Mouse (Mus musculus): Measurements from ENCODE around the gene Zic2.

The Zic2 gene

DNA sequence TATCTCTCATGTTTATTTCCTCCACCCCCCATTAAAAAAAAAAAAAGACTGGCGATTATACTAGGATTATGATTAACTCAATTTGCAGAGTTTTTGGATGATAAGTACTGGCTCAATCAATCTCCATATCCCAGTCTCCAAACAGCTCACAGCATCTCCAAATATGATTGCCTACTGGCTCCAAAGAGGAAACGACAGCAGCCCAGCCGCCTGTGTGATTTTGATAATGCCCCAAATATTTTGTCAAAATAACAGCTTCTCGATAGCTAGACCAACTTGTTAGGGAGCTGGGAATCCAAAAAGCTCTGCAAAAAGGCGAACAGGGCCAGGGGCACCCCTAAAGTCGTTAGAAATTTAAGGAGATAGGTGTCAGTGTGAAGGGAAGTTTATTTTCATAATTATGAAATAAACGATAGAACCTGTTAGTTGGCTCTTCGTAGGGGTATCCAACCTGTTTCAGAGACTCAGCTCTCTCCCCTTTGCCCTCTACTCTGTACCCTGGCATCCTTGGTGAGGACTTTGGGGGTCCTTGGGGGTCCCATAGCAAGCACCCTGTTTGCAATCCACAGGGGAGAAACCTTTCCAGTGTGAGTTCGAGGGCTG lies 2.8 kb downstream of the Zic2 start:
- DNase-seq = no peak

DNA sequence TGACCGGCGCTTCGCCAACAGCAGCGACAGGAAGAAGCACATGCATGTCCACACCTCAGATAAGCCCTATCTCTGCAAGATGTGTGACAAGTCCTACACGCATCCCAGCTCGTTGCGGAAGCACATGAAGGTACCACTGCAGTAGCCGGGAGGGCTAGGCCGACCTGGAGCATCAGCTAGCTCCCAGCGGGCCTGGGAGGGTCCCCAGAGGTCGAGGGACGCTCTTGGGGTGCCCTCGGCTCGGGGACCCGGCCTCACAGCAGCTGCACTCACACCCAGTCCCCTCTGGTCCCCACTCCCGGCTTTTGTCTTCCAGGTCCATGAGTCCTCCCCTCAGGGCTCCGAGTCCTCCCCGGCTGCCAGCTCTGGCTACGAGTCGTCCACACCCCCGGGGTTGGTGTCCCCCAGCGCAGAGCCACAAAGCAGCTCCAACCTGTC lies 3.4 kb downstream of the Zic2 start:
- DNase-seq = no peak

DNA sequence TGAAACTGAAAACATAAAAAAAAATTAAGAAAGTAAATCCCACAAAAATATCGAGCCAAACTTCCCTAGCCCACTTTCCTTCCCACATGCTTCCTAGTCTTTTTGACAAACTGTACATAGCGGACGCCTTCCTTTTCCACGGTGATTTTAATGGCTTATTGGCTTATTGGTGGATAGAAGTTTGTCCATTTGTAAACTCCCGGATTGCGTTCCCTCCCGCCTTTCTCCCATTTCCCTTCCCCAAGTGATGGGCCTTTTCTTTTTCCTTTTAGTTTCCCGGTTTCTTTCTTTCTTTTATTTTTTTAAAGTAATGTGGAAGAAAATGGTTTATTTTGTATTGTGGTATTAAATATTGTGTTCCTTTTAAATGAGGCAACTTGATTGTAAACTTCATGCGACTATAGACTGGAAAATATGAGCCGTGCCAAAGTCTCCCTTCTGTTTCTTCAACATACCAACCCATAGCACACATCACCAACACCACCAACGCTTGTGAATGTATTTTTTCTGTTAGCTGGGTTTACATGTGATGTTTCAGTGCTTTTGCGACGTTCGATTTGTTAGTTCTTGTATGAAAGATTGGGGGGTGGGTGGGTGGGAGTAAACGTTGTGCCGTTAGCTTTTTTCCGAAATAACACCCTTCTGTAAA lies 4.3 kb downstream of the Zic2 start:
- no peak for DNase-seq

DNA sequence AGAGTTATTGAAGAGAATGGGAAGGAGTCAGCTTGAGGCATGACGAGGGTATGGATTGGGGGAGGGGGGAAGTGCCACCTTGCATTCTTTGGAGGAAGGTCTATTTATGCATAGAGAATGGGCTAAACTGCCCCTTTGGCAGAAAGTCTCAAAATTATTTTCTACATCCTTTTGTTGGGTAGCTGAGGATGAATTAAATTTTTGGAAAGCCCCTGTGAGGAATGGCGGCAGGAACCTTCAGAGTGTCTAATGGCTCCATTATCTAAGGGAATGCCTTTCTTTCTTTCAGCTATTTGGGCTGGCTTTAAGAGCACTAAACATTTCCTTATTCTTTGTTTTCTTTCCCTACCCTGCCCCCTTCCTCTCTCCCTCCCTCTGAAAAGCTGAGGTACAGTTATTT lies 5.1 kb downstream of the Zic2 start:
- no peak for DNase-seq

- no peak for DNase-seq
Observed at GRCm38 (mm10) chr14:122481181-122481580, 5.9 kb downstream of the Zic2 start.

- no peak for DNase-seq
Observed at GRCm38 (mm10) chr14:122482081-122483023, 7.1 kb downstream of the Zic2 start.

DNA sequence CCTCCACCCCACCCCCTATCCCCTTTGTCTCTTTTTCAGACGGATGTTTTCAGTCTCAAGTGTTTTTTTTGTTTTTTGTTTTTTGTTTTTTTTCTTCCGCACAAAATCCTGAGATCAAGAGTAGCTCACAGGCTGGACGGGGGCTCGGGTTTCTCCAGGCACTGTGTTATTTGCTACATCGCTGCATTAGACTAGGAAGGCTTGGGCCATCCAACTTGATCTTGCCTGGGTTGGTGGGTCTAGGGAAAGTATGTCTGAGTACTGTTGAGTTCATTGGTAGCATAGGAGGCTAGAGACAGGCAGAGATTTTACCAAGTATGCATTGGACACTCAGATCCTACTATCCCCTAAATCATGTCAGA lies 7.8 kb downstream of the Zic2 start:
- DNase-seq = no peak

DNA sequence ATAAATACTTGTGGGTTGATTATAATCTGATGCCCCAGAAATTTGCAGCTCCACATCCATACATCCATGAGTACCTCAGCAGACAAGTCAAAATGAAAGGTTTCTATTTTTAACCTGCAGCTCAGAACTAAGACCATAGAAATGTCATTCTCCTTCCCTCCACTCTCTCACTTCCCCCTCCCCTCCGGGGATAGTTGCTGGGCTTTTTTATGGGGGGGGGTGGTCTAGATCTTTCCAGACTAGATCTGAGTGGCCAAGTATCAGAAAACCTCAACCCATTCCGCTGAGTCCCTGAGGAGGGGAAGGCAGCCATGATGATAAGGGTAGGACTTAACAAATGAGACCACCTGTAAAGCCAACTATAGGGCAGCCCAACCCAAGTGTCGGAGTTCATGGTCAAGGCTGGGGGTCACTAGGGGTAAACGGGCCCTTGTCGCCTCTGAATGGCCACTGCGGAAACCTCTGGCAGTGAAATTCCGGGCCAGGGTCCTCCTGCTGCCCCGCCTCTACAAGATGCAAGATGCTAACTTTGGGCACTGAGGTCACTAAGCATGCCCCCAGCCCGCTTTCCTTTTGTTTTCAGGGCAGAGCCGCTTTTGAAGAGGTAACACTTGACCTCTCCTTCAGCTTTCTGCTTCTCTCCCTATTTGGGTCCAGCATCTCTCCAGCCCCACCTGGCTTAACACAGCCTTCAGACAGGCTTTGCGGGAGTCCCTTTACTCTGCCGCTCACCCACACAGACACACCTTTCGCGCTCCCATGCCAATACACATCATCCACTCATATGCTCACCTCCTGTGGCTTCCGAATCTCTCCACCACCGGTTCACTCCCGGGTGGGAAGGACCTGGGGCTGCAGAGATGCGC lies 8.6 kb downstream of the Zic2 start:
- DNase-seq = no peak

DNA sequence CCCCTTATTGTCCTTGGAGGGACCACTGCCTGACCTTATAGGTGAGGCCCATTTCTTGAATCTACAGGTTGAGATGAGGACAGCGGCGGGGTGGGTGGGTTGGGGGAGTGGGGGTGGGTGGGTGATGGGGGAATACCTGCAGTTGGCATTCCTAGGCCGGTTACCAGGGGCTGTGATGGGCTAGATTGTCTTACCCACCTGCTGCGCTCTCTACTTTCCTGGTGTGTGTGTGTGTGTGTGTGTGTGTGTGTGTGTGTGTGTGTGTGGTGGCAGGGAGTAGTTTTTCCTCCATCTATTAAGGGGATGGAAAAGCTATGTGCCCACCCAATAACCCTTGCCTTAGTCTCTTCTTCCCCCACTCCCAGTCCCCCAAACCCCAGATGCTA lies 9.2 kb downstream of the Zic2 start:
- DNase-seq = no peak

DNA sequence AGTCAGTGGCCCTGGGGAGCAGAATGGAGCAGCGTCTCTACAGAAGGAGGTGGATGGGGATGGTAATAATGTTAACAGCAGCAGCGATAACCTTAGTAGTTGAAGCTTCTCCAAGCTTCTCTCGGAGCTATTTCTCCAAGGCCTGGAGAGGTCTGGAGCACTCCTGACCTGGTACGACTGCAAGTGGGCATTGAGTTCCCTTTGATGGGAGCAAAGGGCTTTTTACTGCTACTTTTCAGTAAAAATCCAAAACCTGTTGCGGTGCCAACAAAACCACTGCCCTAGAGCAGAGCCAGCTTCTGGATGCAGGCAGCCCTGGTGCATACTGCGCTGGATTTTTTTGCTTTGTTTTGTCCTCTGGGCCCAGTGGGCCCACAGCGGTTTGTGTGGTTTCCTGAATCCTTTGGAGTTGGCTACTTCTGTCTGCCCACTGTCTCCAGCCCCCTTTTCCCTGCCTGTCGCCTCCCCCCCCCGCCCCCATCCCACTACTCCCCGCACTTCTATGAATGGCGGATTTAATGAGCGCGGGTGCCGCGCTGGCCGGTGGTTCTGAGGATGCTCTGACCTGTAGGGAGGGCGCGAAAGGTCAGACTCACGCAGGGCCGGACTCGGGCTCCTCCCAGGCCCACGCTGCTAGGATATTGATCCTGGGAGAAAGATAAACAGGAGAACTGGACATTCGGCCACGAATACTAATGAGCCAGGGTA lies 9.8 kb downstream of the Zic2 start:
- DNase-seq = no peak

- no peak for DNase-seq
Observed at GRCm38 (mm10) chr14:122485635-122486181, 10.5 kb downstream of the Zic2 start.

- DNase-seq = no peak
Observed at GRCm38 (mm10) chr14:122486611-122487010, 11.4 kb downstream of the Zic2 start.

DNA sequence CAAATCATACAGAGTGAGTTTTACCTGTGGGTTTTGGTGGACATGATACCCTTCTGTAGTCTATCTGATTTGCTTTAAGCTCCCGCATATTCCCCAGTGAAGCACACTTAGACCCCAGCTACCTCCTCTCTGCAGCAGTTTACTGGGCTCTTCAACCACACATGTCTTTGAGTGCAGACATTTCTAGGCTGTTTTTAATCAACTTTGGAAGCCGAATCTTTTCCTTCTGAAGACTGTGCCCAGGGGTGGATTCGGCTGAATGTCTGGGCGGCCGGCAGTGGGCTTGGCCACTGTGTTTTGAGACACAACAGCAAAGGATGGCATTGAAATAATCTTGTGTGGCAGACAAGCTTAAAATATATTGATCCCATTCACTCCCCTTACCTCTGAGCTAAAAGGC lies 12.1 kb downstream of the Zic2 start:
- no peak for DNase-seq

DNA sequence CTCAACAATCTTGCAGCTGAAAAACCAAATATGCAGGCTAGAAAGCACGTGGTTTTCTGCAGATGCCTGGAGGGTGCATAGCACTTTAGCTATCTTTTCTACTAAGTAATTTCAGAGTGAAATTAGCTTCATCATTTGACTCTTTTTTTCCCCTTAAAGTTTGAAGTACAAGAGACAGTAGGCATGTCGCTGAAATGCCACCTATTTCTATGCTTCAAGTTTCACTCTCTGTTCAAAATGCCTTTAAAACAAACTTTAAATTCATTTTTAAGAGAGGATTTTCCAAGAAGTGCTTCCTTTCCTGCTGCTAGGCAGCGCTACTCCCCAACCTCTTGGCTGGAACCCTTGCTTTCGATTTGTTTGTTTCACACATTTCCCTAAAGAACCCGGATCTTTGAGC lies 13.8 kb downstream of the Zic2 start:
- no peak for DNase-seq

DNA sequence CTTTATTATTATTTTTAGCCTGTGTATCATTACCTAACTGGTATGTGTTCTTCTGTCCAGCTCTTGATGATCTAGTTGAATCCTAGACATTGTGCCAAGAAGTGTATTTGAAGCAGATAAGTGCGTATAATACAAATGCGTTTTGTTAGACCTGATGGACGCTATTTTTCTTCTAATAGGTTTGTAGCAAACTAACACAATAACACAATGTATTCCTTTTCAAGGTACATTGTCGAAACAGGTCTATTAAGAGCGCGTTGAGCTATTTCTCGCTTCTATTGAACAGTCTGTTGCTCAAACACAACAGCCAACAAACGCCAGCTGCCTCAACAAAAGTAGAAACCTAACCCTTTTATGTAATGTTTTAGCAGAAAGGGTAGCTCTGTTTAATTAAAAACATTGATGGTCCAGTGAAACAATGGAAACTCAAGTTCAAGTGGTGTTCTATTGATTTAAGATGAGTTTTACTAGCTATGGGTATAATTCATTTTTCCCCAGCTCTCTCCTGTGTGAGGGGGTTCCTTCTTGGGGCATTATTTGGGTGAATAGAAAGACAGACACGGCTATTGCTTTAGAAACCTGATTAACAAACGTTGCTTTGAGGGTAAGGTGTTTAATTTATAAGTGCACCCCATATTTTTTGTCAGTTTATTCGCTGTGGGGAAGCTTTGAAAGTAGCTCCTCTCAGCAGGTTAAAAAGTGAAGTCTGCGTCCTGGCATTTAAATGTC lies 14.6 kb downstream of the Zic2 start:
- DNase-seq = no peak

- DNase-seq = no peak
Observed at GRCm38 (mm10) chr14:122490441-122491328, 15.4 kb downstream of the Zic2 start, which contains the start of gene Gm10837. Gene Gm10837 (plus strand): TSS chr14:122490586.

DNA sequence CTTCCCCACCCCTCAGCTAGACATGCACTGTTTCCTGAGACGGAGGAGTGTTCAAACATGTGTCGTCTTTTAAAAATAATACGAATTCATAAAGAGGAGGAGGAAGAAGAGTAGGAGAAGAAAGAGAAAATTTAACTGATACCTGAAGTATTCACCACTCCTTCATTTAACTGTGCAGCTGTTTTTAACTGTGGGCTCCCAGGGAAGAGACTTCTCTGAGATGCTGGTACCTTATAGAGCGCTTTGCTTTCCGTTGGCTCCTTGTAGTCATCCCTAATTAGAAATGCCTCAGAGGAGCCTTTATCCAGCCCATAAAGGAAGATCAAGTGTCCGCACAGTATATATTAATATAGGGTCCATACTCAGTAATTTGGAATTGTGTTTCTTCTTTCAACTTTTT lies 16.3 kb downstream of the Zic2 start:
- no peak for DNase-seq

GRCm38 (mm10) chr14:122492015-122492414 lies 16.8 kb downstream of the Zic2 start:
- DNase-seq = no peak

DNA sequence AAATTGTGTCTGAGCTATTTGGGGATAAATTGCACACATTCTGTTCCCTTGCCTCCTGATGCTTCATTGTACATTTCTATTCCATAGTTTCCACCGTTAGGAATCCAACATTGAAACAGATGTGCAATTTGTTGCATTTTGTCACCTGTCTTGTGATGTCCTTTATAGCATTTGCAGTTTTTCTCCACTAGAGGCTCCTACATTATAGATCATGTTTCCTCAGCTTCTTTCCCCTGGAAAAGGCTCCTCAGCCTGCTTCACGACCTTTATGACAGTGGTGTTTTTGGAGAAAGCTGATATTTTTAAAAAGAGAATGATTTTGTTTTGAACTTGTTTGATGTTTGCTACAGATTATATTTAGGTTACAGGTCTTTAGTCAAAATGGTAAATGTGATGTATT lies 33.8 kb downstream of the Zic2 start:
- DNase-seq = no peak

GRCm38 (mm10) chr14:122511519-122511918 lies 36.3 kb downstream of the Zic2 start:
- DNase-seq = no peak

All from lung, postnatal 36 days (tissue).